Mouse (Mus musculus) forebrain, embryonic 16.5 days (tissue): ENCODE results near the gene Ifna1. TPM values are rescaled to one million over a fixed set of nuclear protein-coding genes. Genes with fewer than 3 reads are reported as not detected.

ENCODE experiments used
- ATAC-seq: fragments of 200-750 bp; cut with Nextera tagmentation; 2 replicates; pipeline ENCODE4 v1.8.0; 2017; ENCODE audit warnings: mild to moderate bottlenecking, moderate library complexity
- H3K27ac ChIP-seq: fragments of 300-500 bp; sonication (generic); 2 replicates; pipeline ENCODE4 v1.5.1; 2014; ENCODE audit warnings: low read length, control low read depth
- H3K27me3 ChIP-seq: fragments of 300-500 bp; sonication (generic); replicated peaks from 2 replicates; pipeline ENCODE4 v1.6.1; 2014; ENCODE audit warnings: low read length; ENCODE audit not compliant: control insufficient read depth, insufficient read depth
- H3K36me3 ChIP-seq: fragments of 300-500 bp; sonication (generic); 2 replicates; pipeline ENCODE4 v1.6.1; 2014; ENCODE audit not compliant: control insufficient read depth, insufficient read depth
- H3K4me1 ChIP-seq: fragments of 300-500 bp; sonication (generic); replicated peaks from 2 replicates; pipeline ENCODE4 v1.6.1; 2014; ENCODE audit warnings: low read length; ENCODE audit not compliant: control insufficient read depth, insufficient read depth
- H3K4me2 ChIP-seq: fragments of 300-500 bp; sonication (generic); 2 replicates; pipeline ENCODE4 v1.6.1; 2014; ENCODE audit warnings: mild to moderate bottlenecking, low read length, control low read depth
- H3K4me3 ChIP-seq: fragments of 300-500 bp; sonication (generic); replicated peaks from 2 replicates; pipeline ENCODE4 v1.5.1; 2014; ENCODE audit warnings: mild to moderate bottlenecking, low read length, control low read depth
- H3K9ac ChIP-seq: fragments of 300-500 bp; sonication (generic); replicated peaks from 2 replicates; pipeline ENCODE4 v1.6.1; 2014; ENCODE audit warnings: low read depth, low read length, control low read depth
- H3K9me3 ChIP-seq: fragments of 300-500 bp; sonication (generic); 2 replicates; pipeline ENCODE4 v1.6.1; 2016; ENCODE audit warnings: low read length; ENCODE audit not compliant: control insufficient read depth
- polyA plus RNA-seq: library from polyadenylated mRNA; unstranded; fragments of >200 nt; fragmentation: Nextera tagmentation; extraction: Ambion mirVana; gene quantifications from 2 replicates; pipeline ENCODE4 v1.2.1, GENCODE M21; 2015

The Ifna1 gene
- polyA plus RNA-seq, 1 experiment from 2014 or later, result not detected

DNA sequence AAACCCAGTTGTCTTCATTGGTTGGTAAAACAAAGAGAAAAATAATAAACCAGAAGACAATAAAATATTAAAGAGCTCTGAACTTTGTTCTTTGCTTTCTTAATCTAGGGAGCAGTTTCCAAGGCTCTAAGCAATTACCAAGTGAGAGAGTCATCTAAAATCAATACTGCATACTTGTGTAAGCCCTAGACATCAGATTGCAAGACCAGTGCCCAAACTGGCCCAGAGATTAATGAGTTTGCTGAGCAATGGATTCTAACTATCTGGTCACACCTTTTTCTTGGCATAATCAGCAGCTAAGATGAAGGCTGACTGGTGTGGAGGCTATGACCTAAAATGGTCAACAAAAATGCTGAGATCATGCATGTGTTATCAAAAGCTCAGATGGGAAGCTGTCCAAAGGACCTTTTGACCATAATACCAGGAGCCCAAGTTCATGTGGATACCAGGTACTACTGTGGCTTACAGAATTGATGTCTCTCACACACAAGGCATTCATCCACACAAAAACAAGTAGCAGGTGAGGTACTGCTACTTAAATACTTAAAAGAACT is 43.4 kb downstream of the Ifna1 start:
- H3K27ac ChIP-seq, result no peak overlapping the region
- no peaks in the 10 kb centered on the region for H3K4me1 ChIP-seq
- H3K36me3 ChIP-seq, result no peaks in the 10 kb centered on the region
- H3K9ac ChIP-seq, result no peak overlapping the region
- H3K4me3 ChIP-seq, result no peak overlapping the region
- no peak overlapping the region for H3K4me2 ChIP-seq
- no peaks in the 10 kb centered on the region for H3K27me3 ChIP-seq
- no peak for ATAC-seq
- no peaks in the 10 kb centered on the region for H3K9me3 ChIP-seq

Other genes starting within 250 kb of the Ifna1 start
- gene Ifna12, start 246.7 kb upstream of the Ifna1 start, polyA plus RNA-seq, result not detected in 2 replicates
- gene C87499, start 215.7 kb upstream of the Ifna1 start, polyA plus RNA-seq, result not detected in 2 replicates
- not detected in 2 replicates for gene Ifna13, start 205.6 kb upstream of the Ifna1 start, polyA plus RNA-seq
- gene Ifna16, start 173.2 kb upstream of the Ifna1 start, polyA plus RNA-seq, result not detected in 2 replicates
- not detected in 2 replicates for gene Ifna2, start 166.2 kb upstream of the Ifna1 start, polyA plus RNA-seq
- not detected in 2 replicates for gene Ifnab, start 158.7 kb upstream of the Ifna1 start, polyA plus RNA-seq
- 1.2 and 1.4 TPM in 2 replicates for gene Gm26566, start 128.3 kb upstream of the Ifna1 start, polyA plus RNA-seq
- 122 and 135 TPM in 2 replicates for gene Klhl9, start 127.6 kb upstream of the Ifna1 start, polyA plus RNA-seq
- not detected in 2 replicates for gene Gm13271, start 95.2 kb upstream of the Ifna1 start, polyA plus RNA-seq
- gene Gm13283, start 90.0 kb upstream of the Ifna1 start, polyA plus RNA-seq, result 0.16 TPM in 1 of 2 replicates, not detected in the other
- gene Gm13290, start 76.3 kb upstream of the Ifna1 start, polyA plus RNA-seq, result 0.46 TPM in 1 of 2 replicates, not detected in the other
- gene Gm13289, start 73.2 kb upstream of the Ifna1 start, polyA plus RNA-seq, result not detected in 2 replicates
- gene Gm13272, start 70.2 kb upstream of the Ifna1 start, polyA plus RNA-seq, result not detected in 2 replicates
- not detected in 2 replicates for gene Ifnz, start 68.0 kb upstream of the Ifna1 start, polyA plus RNA-seq
- not detected in 2 replicates for gene Gm13276, start 64.4 kb upstream of the Ifna1 start, polyA plus RNA-seq
- not detected in 2 replicates for gene Gm13277, start 61.5 kb upstream of the Ifna1 start, polyA plus RNA-seq
- gene Gm13278, start 58.5 kb upstream of the Ifna1 start, polyA plus RNA-seq, result not detected in 2 replicates
- gene Gm13275, start 55.6 kb upstream of the Ifna1 start, polyA plus RNA-seq, result not detected in 2 replicates
- gene Gm13279, start 52.7 kb upstream of the Ifna1 start, polyA plus RNA-seq, result not detected in 2 replicates
- gene Gm13285, start 50.4 kb upstream of the Ifna1 start, polyA plus RNA-seq, result not detected in 2 replicates
- gene Gm13287, start 46.8 kb upstream of the Ifna1 start, polyA plus RNA-seq, result not detected in 2 replicates
- gene Gm13288, start 44.6 kb upstream of the Ifna1 start, polyA plus RNA-seq, result not detected in 2 replicates
- not detected in 2 replicates for gene Ifna7, start 33.9 kb upstream of the Ifna1 start, polyA plus RNA-seq
- gene Ifna11, start 30.1 kb upstream of the Ifna1 start, polyA plus RNA-seq, result not detected in 2 replicates
- not detected in 2 replicates for gene Ifna6, start 22.7 kb upstream of the Ifna1 start, polyA plus RNA-seq
- gene Ifna5, start 14.6 kb upstream of the Ifna1 start, polyA plus RNA-seq, result not detected in 2 replicates
- gene Ifna4, start 8.2 kb upstream of the Ifna1 start, polyA plus RNA-seq, result not detected in 2 replicates
- gene Ifne, start 30.1 kb downstream of the Ifna1 start, polyA plus RNA-seq, result not detected in 2 replicates